In the genomic region with DNA sequence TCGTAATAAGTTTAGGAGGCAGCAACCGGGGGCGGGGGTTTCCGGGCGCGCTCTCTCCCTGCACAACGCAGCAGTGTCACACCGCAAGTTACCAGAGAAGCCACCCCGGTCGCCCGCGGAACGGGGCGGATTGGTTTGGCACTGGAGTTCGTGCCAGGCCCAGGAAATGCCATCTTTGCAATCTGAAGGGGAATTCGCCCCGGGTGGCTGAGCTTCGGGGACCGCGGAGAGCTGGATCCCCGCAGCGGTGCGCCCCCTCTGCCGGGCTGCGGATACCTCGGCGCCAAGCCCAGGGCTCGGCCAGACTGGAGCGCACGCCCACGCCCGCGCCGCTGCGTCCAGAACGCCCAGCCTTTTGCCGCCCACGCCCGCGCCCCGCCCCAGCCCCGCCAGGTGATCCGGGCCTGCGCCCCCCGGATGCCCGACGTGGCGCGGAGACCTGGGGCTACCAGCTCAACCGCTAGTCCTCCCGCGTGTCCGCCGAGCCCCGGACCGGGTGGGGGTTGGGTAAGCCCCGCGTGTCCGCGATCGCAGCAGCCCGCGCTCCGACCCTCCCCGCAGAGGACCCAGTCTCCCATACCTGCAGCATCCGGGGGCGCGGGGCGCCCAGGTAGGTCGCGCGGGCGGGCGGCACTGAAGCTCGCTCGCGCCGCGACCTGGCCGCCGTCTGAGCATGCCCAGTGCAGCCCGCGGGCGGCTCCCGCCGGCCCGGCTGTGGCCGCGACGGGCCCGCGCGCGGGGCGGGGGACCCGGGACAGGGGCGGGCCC, we compare ENCODE assay signal across 8 mouse cellular contexts. TPM values are rescaled to one million over a fixed set of nuclear protein-coding genes. Genes with fewer than 3 reads are reported as not detected.
DNase-seq lines count a peak whose midpoint lies in the region; ATAC-seq and TF ChIP-seq lines count a peak whose summit lies in the region.

No protein-coding gene starts in this region.

- H3K27ac ChIP-seq in hindbrain, embryonic 14.5 days = peak overlapping the region; percentile 23; the same call in 1 of the 2 replicates
- H3K27ac ChIP-seq in left cerebral cortex, adult 2 months = peak overlapping the region; percentile 93

- in situ Hi-C loops in Patski (cut with MboI; ENCODE audit: low pct_unique_long_range_greater_than_20kb) = no loop called here

- POLR2A ChIA-PET in Patski (lab: Charles Lee) = interaction anchor here (1.4 to 1.8 kb wide), 2 partner anchors 21 to 34 kb away, joined by 3 to 5 read pairs; no protein-coding TSS in a partner anchor

- TF ChIP-seq CTCF in Patski (IDR thresholded peaks at IDR 0.05) = no peak
- no peak; the same call in 1 of the 2 replicates for TF ChIP-seq CTCF in left cerebral cortex, adult 2 months (IDR thresholded peaks at IDR 0.05)

- H3K36me3 ChIP-seq in hindbrain, embryonic 14.5 days (replicated peaks; ENCODE audit: control insufficient read depth, insufficient read depth) = no peaks in the 10 kb centered on the region

- no peaks in the 10 kb centered on the region for H3K9me3 ChIP-seq in hindbrain, embryonic 14.5 days (ENCODE audit: control insufficient read depth, low read length)

- CTCF ChIA-PET in Patski (lab: Charles Lee) = interaction anchor here (0.6 to 2.5 kb wide), 3 partner anchors 21 to 28 kb away, joined by 3 to 12 read pairs (median 4); no protein-coding TSS in a partner anchor

- peak overlapping the region; percentile 79 for H3K4me3 ChIP-seq in hindbrain, embryonic 14.5 days (replicated peaks; ENCODE audit: low read length)
- H3K4me3 ChIP-seq in left cerebral cortex, adult 2 months = peak overlapping the region; percentile 88

- no peaks in the 10 kb centered on the region for H3K27me3 ChIP-seq in Patski
- peaks cover 29% of the 10 kb centered on the region for H3K27me3 ChIP-seq in hindbrain, embryonic 14.5 days (ENCODE audit: control insufficient read depth, insufficient read depth, low read length)

- no peak for DNase-seq in Patski (ENCODE audit: low read depth, low spot score)
- peak; percentile 69 to 79 for DNase-seq in cerebellum, postnatal 14 days
- peak; percentile 37 for DNase-seq in gastrocnemius, adult 18-20 months (ENCODE audit: low spot score)
- DNase-seq in hindbrain, embryonic 14.5 days (ENCODE audit: low spot score) = peak; percentile 34
- peak; percentile 57 to 74 for DNase-seq in left cerebral cortex, adult 2 months (ENCODE audit: extremely low spot score in 1 of 2, low spot score in 2 of 2)
- DNase-seq in lung, postnatal 4 days = peak; percentile 69 to 81
- peak; percentile 51 to 59 for DNase-seq in right cerebral cortex, adult 2 months (ENCODE audit: low spot score in 2 of 2)
- DNase-seq in urinary bladder, postnatal 36 days (ENCODE audit: low spot score in 2 of 2) = peak; percentile 56 to 63

- intact Hi-C loops in left cerebral cortex, adult 2 months (cut with DNase I) = loop anchor here (1.0 to 2.0 kb wide), 2 partner anchors 19 to 43 kb away; no protein-coding TSS in a partner anchor

- WGBS in hindbrain, embryonic 14.5 days = under 1% methylated on average over 90 of the region's 97 CpGs

- H3K4me2 ChIP-seq in hindbrain, embryonic 14.5 days (replicated peaks) = peak overlapping the region; percentile 89

- H3K4me1 ChIP-seq in hindbrain, embryonic 14.5 days (replicated peaks; ENCODE audit: control insufficient read depth, insufficient read depth, low read length) = peaks cover 22% of the 10 kb centered on the region

- peak overlapping the region; percentile 78 for H3K9ac ChIP-seq in hindbrain, embryonic 14.5 days

- ATAC-seq in Patski = peak; percentile 32
- peak; percentile 64 for ATAC-seq in hindbrain, embryonic 14.5 days (ENCODE audit: low FRiP score)

RNA-seq across cellular contexts. Expression of a gene that starts 1.8 kb away (rescaled TPM):
- polyA plus RNA-seq in Patski (2021) = 27.5 TPM
- total RNA-seq in gastrocnemius, adult 18-20 months (2021) = 10 to 100 TPM; 43.7 to 51.4 TPM
- polyA plus RNA-seq in hindbrain, embryonic 14.5 days (2014; fragmentation: Nextera tagmentation; extraction: Ambion mirVana) = 4.6 and 5.5 TPM in 2 replicates
- total RNA-seq in left cerebral cortex, adult 2 months (2021) = 10 to 100 TPM; 68.4 to 77.7 TPM
